Mouse (Mus musculus) megakaryocyte-erythroid progenitor cell, adult 5-6 weeks (primary cell): ENCODE measurements at regions not wholly inside any gene's neighbourhood (a gene's known extent, or its start where the extent isn't known, plus 50 kb on each side); places are given as distances from the start of the nearest gene placed in this dataset.
"Not testable (repeated sequence)": the region's sequence is repeated elsewhere in the genome, so short reads cannot be mapped to it uniquely, and the experiment has no call there.

Source experiments
- ATAC-seq: replicated peaks from 2 replicates; pipeline ENCODE4 v1.8.0; 2016; ENCODE audit warnings: mild to moderate bottlenecking, inconsistent platforms; ENCODE audit not compliant: severe bottlenecking, poor library complexity, low FRiP score, low TSS enrichment

GRCm38 (mm10) chr6:24288757-24289156 lies 120.9 kb upstream of the Slc13a1 start:
- not testable (repeated sequence) for ATAC-seq

GRCm38 (mm10) chr6:24272821-24273220 lies 104.9 kb upstream of the Slc13a1 start:
- no peak for ATAC-seq

- ATAC-seq = peak; percentile 50; the same call in 1 of the 2 replicates
Measured at GRCm38 (mm10) chr6:24269633-24270032, 101.7 kb upstream of the Slc13a1 start.

DNA sequence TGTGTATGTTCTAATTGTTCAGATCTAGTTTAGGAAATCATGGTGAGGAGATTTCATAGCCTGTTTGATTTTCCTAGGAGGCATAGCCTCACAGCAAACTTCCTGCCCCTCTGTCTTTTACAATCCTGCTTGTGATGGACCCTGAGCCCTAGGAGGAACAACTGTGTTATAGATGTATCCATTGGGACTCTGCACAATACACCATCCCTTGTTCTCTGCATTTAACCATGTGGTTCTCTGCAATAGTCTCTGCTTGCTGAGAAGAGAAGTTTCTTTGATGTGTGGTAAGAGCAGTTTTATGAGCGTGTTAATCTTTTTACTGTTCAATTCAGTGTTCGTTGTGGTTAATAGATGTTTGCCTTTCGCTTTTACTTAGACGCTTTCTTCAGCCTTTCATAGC lies 95.9 kb upstream of the Slc13a1 start:
- no peak for ATAC-seq

DNA sequence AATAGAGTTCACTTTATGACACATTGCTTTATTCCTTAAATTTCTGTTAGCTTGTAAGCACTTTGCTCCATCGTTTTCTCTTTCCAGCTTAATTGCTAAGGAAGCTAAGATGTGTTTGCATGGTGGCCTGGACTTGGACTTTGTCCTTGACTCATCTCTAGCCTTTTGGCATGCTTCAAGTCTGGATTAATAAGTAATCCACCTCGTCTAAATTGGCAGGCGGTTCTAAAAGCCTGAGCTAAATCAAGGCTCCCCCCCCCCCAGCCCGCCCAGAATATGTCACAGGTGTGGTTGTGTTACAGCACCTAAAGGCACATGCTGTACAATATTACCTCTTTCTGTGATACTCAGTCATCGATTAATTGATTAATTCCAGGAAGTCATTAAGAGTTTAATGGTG lies 94.7 kb upstream of the Slc13a1 start:
- no peak for ATAC-seq

DNA sequence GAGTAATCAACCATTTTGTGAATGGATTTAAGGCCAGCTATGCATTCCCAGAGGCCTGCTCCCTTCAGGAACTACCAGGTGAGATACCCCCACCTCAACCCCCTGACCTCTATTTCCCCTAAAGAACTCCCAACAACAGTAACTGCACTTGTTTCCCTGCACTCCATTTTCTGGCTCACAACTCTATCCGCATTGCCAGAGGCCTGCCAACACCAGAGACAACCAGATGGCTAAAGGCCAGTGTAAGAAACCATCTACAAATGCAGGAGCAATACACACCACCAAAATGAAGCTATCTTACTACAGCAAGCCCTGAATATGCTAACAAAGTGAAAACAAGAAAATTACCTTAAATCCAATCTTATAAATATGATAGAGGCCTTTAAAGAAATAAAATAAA lies 77.7 kb upstream of the Slc13a1 start:
- ATAC-seq = no peak

- no peak for ATAC-seq
Measured at GRCm38 (mm10) chr6:24238541-24238940, 70.6 kb upstream of the Slc13a1 start.

DNA sequence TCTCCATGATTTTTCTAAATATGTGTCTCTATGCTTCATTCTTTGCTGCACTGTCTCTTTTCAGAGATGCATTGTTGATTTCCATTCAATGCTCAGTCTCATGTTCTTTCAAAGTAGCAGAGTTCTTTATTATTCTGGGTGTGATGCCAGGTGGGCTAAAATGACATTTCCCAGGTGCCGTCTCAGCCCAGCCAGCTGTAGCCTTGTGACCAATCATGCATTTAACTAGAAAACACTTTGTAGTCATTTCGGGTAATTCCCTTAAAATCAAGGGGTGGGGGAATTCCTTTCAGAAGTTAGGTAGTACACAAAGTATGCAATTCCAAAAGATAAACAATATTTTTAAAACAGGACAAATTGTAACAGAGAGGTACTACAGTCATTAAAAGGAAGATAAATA lies 70.2 kb upstream of the Slc13a1 start:
- no peak for ATAC-seq

- no peak for ATAC-seq
Measured at GRCm38 (mm10) chr6:24233626-24234025, 65.7 kb upstream of the Slc13a1 start.

- ATAC-seq = no peak
Measured at GRCm38 (mm10) chr6:24220589-24220988, 52.7 kb upstream of the Slc13a1 start.

GRCm38 (mm10) chr6:24219882-24220522 lies 52.1 kb upstream of the Slc13a1 start:
- ATAC-seq = no peak
